Mouse (Mus musculus) gastrocnemius, adult 18-20 months (tissue): ENCODE data around the gene Apba3. TPM values are rescaled to one million over a fixed set of nuclear protein-coding genes. Genes with fewer than 3 reads are reported as not detected.
"Not testable (repeated sequence)": the region's sequence is repeated elsewhere in the genome, so short reads cannot be mapped to it uniquely, and the experiment has no call there.

ENCODE experiments used
- DNase-seq: peaks from one replicate; pipeline ENCODE4 v3.0.0; 2021; ENCODE audit warnings: low spot score
- long read RNA-seq, 2 experiments: library from polyadenylated mRNA; stranded (forward); transcript quantifications; one replicate each; pipeline ENCODE4 v2.0.0; 2021
- total RNA-seq, 2 experiments: library from RNA; stranded (reverse); gene quantifications; 2 replicates each; pipeline ENCODE4 v1.2.3; 2021

The Apba3 gene
- total RNA-seq = 100 to 1,000 TPM; 102 to 105 TPM
- long read RNA-seq, experiment 1, transcript Apba3-201 (11 exons, 2,106 nt) = major isoform, 77 of 124 reads
- long read RNA-seq, experiment 1, partial matches to known transcripts = 16 of 124 reads
- long read RNA-seq, experiment 1, other reads (novel, unspliced or antisense) = 29 of 124 reads
- long read RNA-seq, experiment 2, transcript Apba3-201 (11 exons, 2,106 nt) = major isoform, 51 of 75 reads
- long read RNA-seq, experiment 2, partial matches to known transcripts = 8 of 75 reads
- long read RNA-seq, experiment 2, other reads (novel, unspliced or antisense) = 14 of 75 reads

- DNase-seq = peak; percentile 95
Observed at GRCm38 (mm10) chr10:81266211-81267105, at the start of gene Apba3, which contains the start of gene Mrpl54. Gene Apba3 (plus strand): TSS chr10:81266960. Gene Mrpl54 (minus strand): TSS chr10:81266934.

- DNase-seq = not testable (repeated sequence)
Observed at GRCm38 (mm10) chr10:81217267-81217666, 49.5 kb upstream of the Apba3 start.

GRCm38 (mm10) chr10:81217964-81218363 lies 48.8 kb upstream of the Apba3 start:
- DNase-seq = peak; percentile 78

- DNase-seq = no peak
Observed at GRCm38 (mm10) chr10:81221402-81222015, 45.3 kb upstream of the Apba3 start.

GRCm38 (mm10) chr10:81223731-81224130 lies 43.0 kb upstream of the Apba3 start:
- not testable (repeated sequence) for DNase-seq

DNA sequence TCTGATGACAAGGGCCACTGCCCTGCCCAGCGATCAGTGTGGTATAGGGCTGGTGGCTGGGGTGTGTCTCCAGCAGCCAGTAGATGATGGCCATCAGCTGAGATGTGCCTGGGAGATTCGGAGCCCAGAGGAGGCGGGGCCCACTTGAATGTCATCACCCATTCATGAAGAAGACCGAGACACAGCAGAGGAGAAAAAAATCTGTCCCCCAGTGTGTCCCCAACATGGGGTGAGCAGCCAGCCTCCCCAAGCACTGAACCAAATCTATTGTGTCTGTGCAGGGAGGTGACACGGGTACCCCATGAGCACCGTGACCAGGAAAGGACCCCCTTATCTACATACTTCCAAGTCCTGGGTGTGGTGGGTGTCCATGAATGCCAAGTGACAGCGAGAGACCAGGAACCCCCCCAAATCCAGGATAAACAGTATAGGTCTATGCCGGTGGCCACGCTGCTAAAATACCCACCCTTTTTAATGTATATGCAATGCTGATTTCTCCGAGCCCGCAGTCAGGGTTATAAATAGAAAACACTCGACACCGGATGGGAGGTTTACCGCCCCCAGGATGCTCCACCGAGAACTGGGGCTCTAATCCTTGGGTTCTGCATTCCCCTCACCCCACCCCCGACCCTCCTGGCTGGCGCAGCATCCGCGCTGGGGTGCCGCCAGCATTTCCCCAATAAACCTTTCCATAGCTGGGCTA lies 36.9 kb upstream of the Apba3 start:
- no peak for DNase-seq

- no peak for DNase-seq
Observed at GRCm38 (mm10) chr10:81230438-81231332, 36.1 kb upstream of the Apba3 start, which contains the start of gene Atcay. Gene Atcay (minus strand): TSS chr10:81230833.

GRCm38 (mm10) chr10:81231436-81231835 lies 35.3 kb upstream of the Apba3 start:
- DNase-seq = no peak

DNA sequence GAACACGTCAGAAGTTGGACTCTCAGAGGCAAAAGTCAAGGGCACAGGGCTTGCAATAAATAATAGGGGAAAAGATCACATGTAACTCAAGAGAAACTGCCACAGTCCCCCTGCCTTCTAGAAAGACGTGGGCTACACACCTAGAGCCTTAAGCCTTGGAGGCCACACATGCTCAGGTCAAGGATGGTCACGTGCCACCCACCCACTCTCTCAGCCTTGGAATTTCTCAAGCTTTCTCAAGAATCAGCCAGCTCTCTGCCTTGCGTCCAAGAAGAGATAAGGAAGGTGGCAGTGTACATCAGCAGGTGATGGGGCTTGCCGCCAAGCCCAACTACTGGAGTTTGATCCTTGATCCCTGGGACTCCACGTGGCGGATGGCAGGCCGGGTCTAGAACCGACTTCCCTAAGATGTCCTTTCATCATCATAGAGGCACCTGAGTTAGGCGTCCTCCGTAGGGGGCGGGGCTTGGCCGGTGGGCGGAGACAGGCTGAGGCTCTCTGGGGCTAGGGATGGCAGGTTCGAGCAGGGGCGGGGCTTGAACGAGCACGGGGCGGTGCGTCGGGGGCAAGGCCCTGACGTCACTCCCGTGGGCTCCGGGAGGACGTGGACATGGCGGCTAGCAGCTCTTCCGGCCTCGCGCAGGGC lies 34.1 kb upstream of the Apba3 start, which contains the start of gene Zfr2:
Gene Zfr2, plus strand, starts transcription at position 576 of the 646 bp plus-strand sequence.
- DNase-seq = peak; percentile 88

GRCm38 (mm10) chr10:81233226-81233585 lies 33.6 kb upstream of the Apba3 start:
- no peak for DNase-seq

DNA sequence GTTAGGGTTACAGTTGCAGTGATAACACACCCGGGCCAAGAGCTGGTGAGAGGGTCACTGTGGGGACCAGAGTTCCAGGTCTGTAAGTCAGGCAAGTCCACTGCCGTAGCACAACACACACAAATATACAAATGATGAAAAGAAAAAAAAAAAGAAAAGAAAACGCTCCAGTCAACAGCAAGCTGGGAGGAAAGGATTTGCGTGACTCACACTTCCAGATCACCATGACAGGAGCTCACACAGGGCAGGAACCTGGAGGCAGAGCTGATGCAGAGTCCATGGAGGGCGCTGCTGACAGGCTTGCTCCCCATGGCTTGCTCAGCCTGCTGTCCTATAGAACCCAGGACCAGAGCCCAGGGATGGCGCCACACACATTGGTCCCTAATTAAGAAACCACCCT lies 32.6 kb upstream of the Apba3 start:
- no peak for DNase-seq

- DNase-seq = no peak
Observed at GRCm38 (mm10) chr10:81236471-81237268, 30.1 kb upstream of the Apba3 start.

- no peak for DNase-seq
Observed at GRCm38 (mm10) chr10:81238618-81239017, 28.1 kb upstream of the Apba3 start.

DNA sequence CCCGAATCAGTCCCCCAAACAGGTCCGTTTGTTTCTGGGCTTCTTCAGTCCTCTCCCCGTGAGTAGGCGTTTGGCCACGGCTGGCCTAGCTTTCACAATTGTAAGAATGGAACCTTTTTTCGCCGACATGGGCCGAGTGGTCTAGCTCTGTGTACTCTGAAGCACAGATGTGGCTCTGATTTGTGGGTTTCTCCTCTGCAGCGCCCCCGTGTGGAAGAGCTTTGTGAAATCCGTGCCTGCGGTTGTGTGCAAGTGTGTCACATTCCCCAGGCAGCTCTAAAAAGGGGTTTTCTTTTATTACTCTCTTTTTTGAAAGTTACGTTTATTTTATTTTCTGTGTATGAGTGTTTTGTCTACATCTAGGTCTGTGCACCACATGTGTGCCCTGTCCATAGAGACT lies 25.9 kb upstream of the Apba3 start:
- peak; percentile 36 for DNase-seq

GRCm38 (mm10) chr10:81242021-81242420 lies 24.7 kb upstream of the Apba3 start:
- no peak for DNase-seq

- no peak for DNase-seq
Observed at GRCm38 (mm10) chr10:81244146-81244545, 22.6 kb upstream of the Apba3 start.

DNA sequence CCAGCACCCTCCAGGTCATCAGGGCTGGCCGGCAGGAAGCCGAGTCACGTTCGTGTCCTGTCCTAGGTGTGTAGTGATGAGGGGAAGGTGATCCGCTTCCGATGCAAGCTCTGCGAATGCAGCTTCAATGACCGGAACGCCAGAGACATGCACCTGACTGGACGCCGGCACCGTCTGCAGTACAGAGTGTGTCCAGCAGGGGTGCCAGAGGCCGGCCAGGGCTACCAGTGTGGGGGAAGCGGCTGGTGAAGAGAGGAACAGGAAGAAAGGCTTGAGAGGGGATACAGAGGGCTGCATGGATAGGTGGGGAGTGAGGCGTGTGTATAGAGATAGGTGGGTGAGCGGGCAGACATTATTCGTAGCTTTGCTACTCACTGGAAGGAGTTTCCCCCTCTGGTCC lies 22.2 kb upstream of the Apba3 start:
- peak; percentile 77 for DNase-seq

DNA sequence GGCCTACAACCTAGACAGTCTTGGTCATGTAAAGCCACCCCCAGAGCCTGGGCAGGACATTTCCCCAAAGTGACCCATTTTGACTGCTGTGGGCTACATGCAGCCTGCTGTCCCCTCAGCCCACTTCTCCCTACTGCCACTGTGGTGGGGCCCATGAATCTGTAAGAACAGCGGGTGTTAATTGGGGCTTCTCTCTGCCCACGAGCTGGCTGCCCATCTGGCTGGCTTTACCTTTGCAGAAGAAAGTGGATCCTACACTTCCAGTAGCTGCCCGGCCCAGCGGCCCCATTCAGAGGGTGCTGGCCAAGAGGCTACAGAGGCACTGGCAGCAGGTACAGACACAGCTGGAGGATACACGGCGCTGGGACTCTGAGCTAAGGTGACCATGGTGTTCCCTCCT lies 21.6 kb upstream of the Apba3 start:
- no peak for DNase-seq

GRCm38 (mm10) chr10:81247804-81248203 lies 19.0 kb upstream of the Apba3 start:
- DNase-seq = no peak
